Mouse (Mus musculus): ENCODE results near the gene Prrt1. TPM values are rescaled to one million over a fixed set of nuclear protein-coding genes. Genes with fewer than 3 reads are reported as not detected.
A peak's percentile ranks its signal among the peaks of the same experiment; 100 is the strongest.

Gene Prrt1
- polyA plus RNA-seq, 2 experiments: 0.94 to 5.7 TPM

DNA sequence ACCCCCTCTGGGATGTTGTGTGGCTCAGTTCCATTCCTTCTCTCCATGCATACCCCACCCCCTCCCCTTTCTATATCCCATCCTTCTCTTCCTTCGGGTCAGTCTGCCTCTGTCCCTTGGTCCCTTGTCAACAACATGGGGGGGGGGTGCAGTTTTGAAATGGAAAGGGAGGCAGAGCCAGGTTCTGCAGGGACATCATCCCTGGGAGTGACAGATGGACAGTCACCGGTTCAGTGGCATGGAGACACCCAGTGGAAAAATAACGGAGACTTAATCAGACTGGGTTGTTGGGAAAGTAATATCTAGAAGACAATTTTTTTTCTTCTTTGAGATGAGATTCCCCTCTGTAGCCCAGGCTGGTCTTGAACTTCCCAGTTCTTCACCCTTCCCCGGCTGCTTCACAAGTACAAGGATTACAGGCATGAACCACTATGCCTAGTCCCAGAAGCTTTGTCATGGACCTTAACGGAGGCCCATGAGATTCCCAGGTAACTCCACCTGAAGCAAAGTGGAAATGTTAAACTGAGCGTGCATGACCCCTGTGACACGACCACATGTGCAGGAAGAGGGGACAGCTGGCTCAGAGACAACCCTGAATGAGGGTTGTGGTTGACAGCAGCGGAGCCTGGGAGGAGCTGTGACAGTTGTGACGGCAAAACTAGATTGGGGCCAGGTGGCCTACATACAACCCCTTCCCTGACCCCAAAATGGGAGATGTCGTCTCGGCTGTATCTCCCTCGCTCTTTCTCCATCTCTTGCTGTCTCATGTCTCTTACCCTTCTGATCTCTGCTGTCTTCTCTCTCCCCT, 667 bp downstream of the Prrt1 start:
- ATAC-seq (ENCODE audit: low FRiP score, low read depth): no peak
- peak overlapping the region; percentile 81; the same call in 1 of the 2 replicates for H3K4me3 ChIP-seq (replicated peaks; ENCODE audit: low read length)
- H3K9ac ChIP-seq (ENCODE audit: low read depth, low read length, severe bottlenecking): no peak overlapping the region
- peaks cover 8% of the 10 kb centered on the region for H3K36me3 ChIP-seq (ENCODE audit: control insufficient read depth, insufficient read depth, low read length)
- no peak for DNase-seq (ENCODE audit: low spot score)
- WGBS: 17% methylated on average over 12 of the region's 12 CpGs
- H3K27ac ChIP-seq (replicated peaks; ENCODE audit: low read depth, low read length): no peak overlapping the region
- peaks cover 36% of the 10 kb centered on the region for H3K27me3 ChIP-seq (ENCODE audit: control insufficient read depth, insufficient read depth, low read length)
- H3K4me1 ChIP-seq (ENCODE audit: control insufficient read depth, insufficient read depth, low read length): peaks cover 30% of the 10 kb centered on the region
- peak overlapping the region; percentile 78; the same call in 1 of the 2 replicates for H3K4me2 ChIP-seq (replicated peaks; ENCODE audit: low read depth, low read length, severe bottlenecking)
- no peaks in the 10 kb centered on the region for H3K9me3 ChIP-seq (ENCODE audit: control insufficient read depth, low read length)
- no peak for TF ChIP-seq POLR2A (IDR thresholded peaks at IDR 0.05; ENCODE audit: borderline replicate concordance, extremely low read depth, insufficient read depth, insufficient read length)

DNA sequence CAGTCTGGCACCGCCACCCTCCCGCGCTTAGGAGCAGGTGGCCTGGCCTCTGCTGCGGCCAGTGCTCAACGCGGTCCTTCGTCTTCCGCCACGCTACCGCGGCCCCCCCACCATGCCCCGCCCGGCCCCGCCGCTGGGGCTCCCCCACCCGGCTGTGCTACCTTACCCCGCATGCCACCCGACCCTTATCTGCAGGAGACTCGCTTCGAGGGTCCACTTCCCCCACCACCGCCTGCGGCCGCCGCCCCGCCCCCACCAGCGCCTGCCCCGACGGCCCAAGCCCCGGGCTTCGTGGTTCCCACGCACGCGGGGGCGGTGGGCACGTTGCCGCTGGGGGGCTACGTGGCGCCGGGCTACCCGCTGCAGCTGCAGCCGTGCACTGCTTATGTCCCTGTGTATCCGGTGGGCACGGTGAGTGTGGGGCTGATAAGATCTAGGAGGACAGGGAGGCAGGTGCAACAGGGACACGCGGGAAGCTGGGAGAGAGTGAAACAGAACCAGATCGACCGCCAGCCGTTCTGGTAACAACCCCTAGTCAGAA, 1.5 kb downstream of the Prrt1 start:
- H3K4me1 ChIP-seq (ENCODE audit: control insufficient read depth, insufficient read depth, low read length): peaks cover 30% of the 10 kb centered on the region

DNA sequence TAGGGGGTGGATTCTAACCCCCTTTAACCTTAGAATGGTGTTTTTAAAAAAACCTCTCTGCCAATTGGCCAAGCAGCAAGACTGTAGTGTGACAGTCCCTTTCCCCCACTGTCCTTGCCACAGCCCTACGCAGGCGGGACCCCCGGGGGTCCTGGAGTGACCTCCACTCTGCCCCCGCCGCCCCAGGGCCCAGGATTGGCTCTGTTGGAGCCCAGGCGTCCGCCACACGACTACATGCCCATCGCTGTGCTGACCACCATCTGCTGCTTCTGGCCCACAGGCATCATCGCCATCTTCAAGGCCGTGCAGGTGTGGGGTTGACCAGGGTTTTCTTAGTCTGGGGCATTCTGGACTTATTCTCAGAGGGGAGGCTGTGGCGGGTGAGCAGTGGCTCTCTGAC, 2.3 kb downstream of the Prrt1 start:
- ATAC-seq (ENCODE audit: low FRiP score, low read depth): no peak
- TF ChIP-seq POLR2A (IDR thresholded peaks at IDR 0.05; ENCODE audit: borderline replicate concordance, extremely low read depth, insufficient read depth, insufficient read length): no peak
- H3K4me3 ChIP-seq (replicated peaks; ENCODE audit: low read length): peak overlapping the region; percentile 38
- H3K4me2 ChIP-seq (replicated peaks; ENCODE audit: low read depth, low read length, severe bottlenecking): peak overlapping the region; percentile 79
- peak overlapping the region; percentile 44 for H3K9ac ChIP-seq (ENCODE audit: low read depth, low read length, severe bottlenecking)
- H3K27ac ChIP-seq (replicated peaks; ENCODE audit: low read depth, low read length): no peak overlapping the region
- H3K4me1 ChIP-seq (ENCODE audit: control insufficient read depth, insufficient read depth, low read length): peaks cover 26% of the 10 kb centered on the region
- WGBS: 11% methylated on average over 11 of the region's 12 CpGs
- no peaks in the 10 kb centered on the region for H3K36me3 ChIP-seq (ENCODE audit: control insufficient read depth, insufficient read depth, low read length)
- DNase-seq (ENCODE audit: low spot score): no peak
- H3K9me3 ChIP-seq (ENCODE audit: control insufficient read depth, low read length): no peaks in the 10 kb centered on the region
- peaks cover 36% of the 10 kb centered on the region for H3K27me3 ChIP-seq (ENCODE audit: control insufficient read depth, insufficient read depth, low read length)

More for the DNA sequence above, 1.5 kb downstream of the Prrt1 start:
- Histone ChIP-seq H3K4me3 (replicated peaks; ENCODE audit: low read length) (peak overlapping the region; percentile 38), H3K36me3 (ENCODE audit: control insufficient read depth, insufficient read depth, low read length) (no peaks in the 10 kb centered on the region), H3K27ac (replicated peaks; ENCODE audit: low read depth, low read length) (no peak overlapping the region), H3K27me3 (ENCODE audit: control insufficient read depth, insufficient read depth, low read length) (peaks cover 36% of the 10 kb centered on the region), H3K9me3 (ENCODE audit: control insufficient read depth, low read length) (no peaks in the 10 kb centered on the region), H3K9ac (ENCODE audit: low read depth, low read length, severe bottlenecking) (no peak overlapping the region), H3K4me2 (replicated peaks; ENCODE audit: low read depth, low read length, severe bottlenecking) (peak overlapping the region; percentile 43)
- ATAC-seq (ENCODE audit: low FRiP score, low read depth) (no peak), DNase-seq (ENCODE audit: low spot score) (no peak)
- TF ChIP-seq POLR2A (IDR thresholded peaks at IDR 0.05; ENCODE audit: borderline replicate concordance, extremely low read depth, insufficient read depth, insufficient read length): no peak
- WGBS: 3% methylated on average over 42 of the region's 48 CpGs

- no peak overlapping the region for H3K27ac ChIP-seq (replicated peaks; ENCODE audit: low read depth, low read length)
Observed at GRCm38 (mm10) chr17:34632261-34632691, 2.9 kb downstream of the Prrt1 start.

DNA sequence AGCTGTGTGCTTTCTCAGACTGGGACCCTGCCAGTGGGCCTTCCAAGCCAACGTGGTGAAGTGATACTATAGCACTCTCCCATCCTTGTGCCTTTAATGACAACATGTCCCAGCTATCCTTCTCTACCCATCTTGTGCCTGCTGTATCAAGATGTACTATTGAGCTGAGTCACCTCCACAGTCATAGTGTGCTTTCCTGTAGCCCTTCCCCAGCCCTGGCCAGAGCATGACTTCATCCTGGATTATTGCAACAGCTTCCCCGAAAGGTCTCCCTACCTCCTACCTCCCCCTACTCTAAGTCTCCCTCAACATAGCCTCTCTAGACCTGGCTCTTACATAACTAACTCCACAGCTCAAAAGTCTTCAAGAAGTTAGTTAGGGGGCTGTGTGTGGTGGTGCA, 6.3 kb downstream of the Prrt1 start:
- Histone ChIP-seq H3K36me3 (ENCODE audit: control insufficient read depth, insufficient read depth, low read length) (no peaks in the 10 kb centered on the region), H3K27me3 (ENCODE audit: control insufficient read depth, insufficient read depth, low read length) (peaks cover 23% of the 10 kb centered on the region), H3K4me3 (replicated peaks; ENCODE audit: low read length) (no peak overlapping the region), H3K4me1 (ENCODE audit: control insufficient read depth, insufficient read depth, low read length) (peaks cover 12% of the 10 kb centered on the region), H3K9me3 (ENCODE audit: control insufficient read depth, low read length) (no peaks in the 10 kb centered on the region), H3K9ac (ENCODE audit: low read depth, low read length, severe bottlenecking) (no peak overlapping the region), H3K27ac (replicated peaks; ENCODE audit: low read depth, low read length) (no peak overlapping the region), H3K4me2 (replicated peaks; ENCODE audit: low read depth, low read length, severe bottlenecking) (no peak overlapping the region)
- no peak for ATAC-seq (ENCODE audit: low FRiP score, low read depth)
- TF ChIP-seq POLR2A (IDR thresholded peaks at IDR 0.05; ENCODE audit: borderline replicate concordance, extremely low read depth, insufficient read depth, insufficient read length): no peak
- DNase-seq (ENCODE audit: low spot score): no peak
- WGBS: 56% methylated on average over 2 of the region's 2 CpGs

More at GRCm38 (mm10) chr17:34632261-34632691, 2.9 kb downstream of the Prrt1 start:
- DNase-seq (ENCODE audit: low spot score) (peak; percentile 34), ATAC-seq (ENCODE audit: low FRiP score, low read depth) (peak; percentile 25; the same call in 1 of the 2 replicates)
- Histone ChIP-seq H3K9me3 (ENCODE audit: control insufficient read depth, low read length) (no peaks in the 10 kb centered on the region), H3K4me2 (replicated peaks; ENCODE audit: low read depth, low read length, severe bottlenecking) (peak overlapping the region; percentile 79), H3K27me3 (ENCODE audit: control insufficient read depth, insufficient read depth, low read length) (peaks cover 36% of the 10 kb centered on the region), H3K4me3 (replicated peaks; ENCODE audit: low read length) (peak overlapping the region; percentile 38), H3K4me1 (ENCODE audit: control insufficient read depth, insufficient read depth, low read length) (peaks cover 26% of the 10 kb centered on the region), H3K9ac (ENCODE audit: low read depth, low read length, severe bottlenecking) (peak overlapping the region; percentile 44), H3K36me3 (ENCODE audit: control insufficient read depth, insufficient read depth, low read length) (no peaks in the 10 kb centered on the region)
- no peak for TF ChIP-seq POLR2A (IDR thresholded peaks at IDR 0.05; ENCODE audit: borderline replicate concordance, extremely low read depth, insufficient read depth, insufficient read length)
- WGBS: 2% methylated on average over 24 of the region's 26 CpGs
